Comparison of ENCODE assay signal across 9 mouse cellular contexts in the genomic region with DNA sequence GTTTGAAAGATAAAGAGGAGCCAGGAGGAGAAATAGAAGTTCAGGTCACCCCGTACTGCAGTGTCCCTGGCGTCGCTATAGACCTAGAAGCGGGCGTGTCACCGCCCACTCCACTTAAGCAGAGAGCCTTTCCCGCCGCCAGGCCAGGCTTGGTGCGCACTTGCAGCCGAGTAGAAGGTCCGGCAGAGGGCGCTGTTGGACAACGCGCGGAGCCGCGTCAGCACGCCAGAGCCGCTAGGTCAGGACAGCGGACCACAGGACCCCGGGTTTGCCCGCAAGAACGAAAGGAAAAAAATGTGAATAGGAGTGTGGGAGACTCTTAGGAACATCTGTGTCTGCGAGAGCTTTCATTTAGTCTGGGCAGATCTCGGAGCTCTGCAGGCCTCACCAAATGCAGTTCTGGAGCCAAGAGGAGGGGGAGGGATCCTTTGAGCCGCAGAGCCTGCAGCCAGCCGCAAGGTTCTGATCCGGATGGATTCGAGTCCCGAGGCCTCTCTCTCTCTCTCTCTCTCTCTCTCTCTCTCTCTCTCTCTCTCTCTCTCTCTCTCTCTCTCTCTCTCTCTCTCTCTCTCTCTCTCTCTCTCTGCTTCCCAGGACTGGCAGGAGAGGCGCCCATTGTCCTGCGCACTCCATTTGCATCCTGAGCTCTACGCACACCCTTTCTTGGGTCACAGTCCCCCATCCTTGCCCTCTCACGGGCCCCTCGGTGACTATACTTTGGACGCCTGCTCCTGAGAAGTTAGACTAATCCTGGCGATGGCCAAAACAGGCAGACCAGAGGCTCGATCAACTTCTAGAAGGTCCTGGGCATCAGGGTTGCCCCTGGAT. TPM values are rescaled to one million over a fixed set of nuclear protein-coding genes. Genes with fewer than 3 reads are reported as not detected.
DNase-seq lines count a peak whose midpoint lies in the region; ATAC-seq and TF ChIP-seq lines count a peak whose summit lies in the region.
"Had no signal": no experiment of that assay in that cellular context is flagged by ENCODE, and none has a peak within 500 bp of the region (broad histone marks: within the 10 kb centered on the region; RNA-seq: fewer than 3 reads in every experiment).

No protein-coding gene starts in this region.

- TF ChIP-seq CTCF in testis, adult 2 months (IDR thresholded peaks at IDR 0.05; ENCODE audit: control insufficient read depth, insufficient read depth, insufficient replicate concordance, low read depth, low read length) = peak; percentile 99

- peak overlapping the region; percentile 26 to 27; a peak in 3 of 4 replicates for H3K4me3 ChIP-seq in heart, embryonic 14.5 days (ENCODE audit: control insufficient read depth in 1 of 2, insufficient read depth in 1 of 2, low read depth in 1 of 2, low read length in 2 of 2)
- peak overlapping the region; percentile 19; the same call in 1 of the 2 replicates for H3K4me3 ChIP-seq in liver, embryonic 16.5 days (ENCODE audit: low read depth, low read length)
- H3K4me3 ChIP-seq in neural tube, embryonic 13.5 days = peak overlapping the region; percentile 32
- peak overlapping the region; percentile 63 for H3K4me3 ChIP-seq in testis, adult 2 months (ENCODE audit: control insufficient read depth, low read depth, low read length)
- H3K4me3 ChIP-seq: erythroblast, embryonic 14.5 days had no signal

- whole genome bisulfite sequencing in heart, embryonic 14.5 days = 3% methylated on average over 38 of the region's 38 CpGs
- 3% methylated on average over 38 of the region's 38 CpGs for WGBS in liver, embryonic 16.5 days (ENCODE audit: insufficient replicate concordance)
- under 1% methylated on average over 38 of the region's 38 CpGs for WGBS in neural tube, embryonic 13.5 days

- no peaks in the 10 kb centered on the region for H3K36me3 ChIP-seq in heart, embryonic 14.5 days (ENCODE audit: control insufficient read depth, insufficient read depth, low read length)
- no peaks in the 10 kb centered on the region for H3K36me3 ChIP-seq in liver, embryonic 16.5 days (ENCODE audit: control insufficient read depth, insufficient read depth)
- no peaks in the 10 kb centered on the region for H3K36me3 ChIP-seq in neural tube, embryonic 13.5 days
- H3K36me3 ChIP-seq in testis, adult 2 months (ENCODE audit: control insufficient read depth, insufficient read depth, low read length) = no peaks in the 10 kb centered on the region

- DNase-seq in CD4-positive helper T cell, adult 2 months (ENCODE audit: low read depth, low spot score) = peak; percentile 83
- peak; percentile 94 for DNase-seq in brain, adult 2 months (ENCODE audit: low read depth, low spot score)
- DNase-seq in kidney, postnatal 10 days = peak; percentile 93

- peak; percentile 93 for ATAC-seq in erythroblast, adult 5-6 weeks (replicated peaks; ENCODE audit: low FRiP score, poor library complexity, severe bottlenecking)
- 0 out of 2 replicates have a peak, but pooled peaks have one; percentile 9 for ATAC-seq in heart, embryonic 14.5 days (ENCODE audit: insufficient number of reproducible peaks, insufficient read depth, low FRiP score, low read depth)
- peak; percentile 50 for ATAC-seq in liver, embryonic 16.5 days (ENCODE audit: low read depth)
- ATAC-seq in neural tube, embryonic 13.5 days (ENCODE audit: low read depth) = peak; percentile 64

- H3K9ac ChIP-seq in heart, embryonic 14.5 days (ENCODE audit: low read length) = no peak overlapping the region
- H3K9ac ChIP-seq in liver, embryonic 16.5 days (ENCODE audit: low read depth, low read length) = no peak overlapping the region
- peak overlapping the region; percentile 67 for H3K9ac ChIP-seq in neural tube, embryonic 13.5 days

- no peak overlapping the region for H3K27ac ChIP-seq in heart, embryonic 14.5 days (replicated peaks in 1 of 2; ENCODE audit: control insufficient read depth in 1 of 2, insufficient read depth in 1 of 2, low read depth in 2 of 2, low read length in 2 of 2)
- H3K27ac ChIP-seq in liver, embryonic 16.5 days (ENCODE audit: low read length) = no peak overlapping the region
- peak overlapping the region; percentile 99 for H3K27ac ChIP-seq in neural tube, embryonic 13.5 days (replicated peaks)
- no peak overlapping the region for H3K27ac ChIP-seq in testis, adult 2 months (ENCODE audit: control insufficient read depth, insufficient read depth, low read depth, low read length)

- no peaks in the 10 kb centered on the region for H3K9me3 ChIP-seq in heart, embryonic 14.5 days (ENCODE audit: control insufficient read depth, low read length)
- no peaks in the 10 kb centered on the region for H3K9me3 ChIP-seq in liver, embryonic 16.5 days (replicated peaks; ENCODE audit: control insufficient read depth, low read length)
- no peaks in the 10 kb centered on the region for H3K9me3 ChIP-seq in neural tube, embryonic 13.5 days

- H3K4me2 ChIP-seq in heart, embryonic 14.5 days (ENCODE audit: low read length) = peak overlapping the region; percentile 52
- peak overlapping the region; percentile 55 for H3K4me2 ChIP-seq in liver, embryonic 16.5 days (ENCODE audit: low read depth, low read length)
- H3K4me2 ChIP-seq in neural tube, embryonic 13.5 days = peak overlapping the region; percentile 89

- H3K27me3 ChIP-seq in heart, embryonic 14.5 days (ENCODE audit: control insufficient read depth, insufficient read depth, low read length) = peaks cover 84% of the 10 kb centered on the region
- peaks cover 75% of the 10 kb centered on the region for H3K27me3 ChIP-seq in liver, embryonic 16.5 days (ENCODE audit: control insufficient read depth, insufficient read depth, low read depth, low read length)
- peaks cover 49% of the 10 kb centered on the region for H3K27me3 ChIP-seq in neural tube, embryonic 13.5 days
- H3K27me3 ChIP-seq in testis, adult 2 months (ENCODE audit: control insufficient read depth, insufficient read depth, low read length) = peaks cover 9% of the 10 kb centered on the region

- no peak for TF ChIP-seq POLR2A in testis, adult 2 months (IDR thresholded peaks at IDR 0.05; ENCODE audit: control insufficient read depth, low read depth, low read length)

- H3K4me1 ChIP-seq in heart, embryonic 14.5 days (ENCODE audit: control insufficient read depth in 2 of 2, insufficient read depth in 2 of 2, low read length in 2 of 2) = peaks cover 0 to 3% of the 10 kb centered on the region in 2 experiments; a peak in 1 of 4 replicates
- peaks cover 2% of the 10 kb centered on the region for H3K4me1 ChIP-seq in liver, embryonic 16.5 days (ENCODE audit: control insufficient read depth, low read depth, low read length)
- peaks cover 39% of the 10 kb centered on the region for H3K4me1 ChIP-seq in neural tube, embryonic 13.5 days (replicated peaks)
- H3K4me1 ChIP-seq in testis, adult 2 months (ENCODE audit: control insufficient read depth, insufficient read depth, low read length) = peaks cover 27% of the 10 kb centered on the region

RNA-seq across cellular contexts. Expression of a gene that starts 30.0 kb away (rescaled TPM):
- total RNA-seq in erythroblast, adult 5-6 weeks (2015; ENCODE audit: low replicate concordance) = 5.2 and 18.4 TPM in 2 replicates
- 26.6 and 27.6 TPM in 2 replicates for total RNA-seq in erythroblast, adult 5-6 weeks (2017; ENCODE audit: low replicate concordance)
- polyA plus RNA-seq in heart, embryonic 14.5 days (2014; fragmentation: Nextera tagmentation; extraction: Ambion mirVana) = 26.3 and 31.0 TPM in 2 replicates
- 14.9 and 16.2 TPM in 2 replicates for polyA plus RNA-seq in liver, embryonic 16.5 days (2015; fragmentation: Nextera tagmentation; extraction: Ambion mirVana)
- 28.2 and 28.6 TPM in 2 replicates for polyA plus RNA-seq in neural tube, embryonic 13.5 days (2015; fragmentation: Nextera tagmentation; extraction: Ambion mirVana)
- polyA plus RNA-seq in testis, adult 2 months (2012; rRNA removed) = 74.5 and 78.3 TPM in 2 replicates

Comparison
In these comparisons a context has a peak if more than half of its experiments do, and no peak if none do; other contexts are left out.
1. ATAC-seq: peak in every context shown above with its lines; median percentile 93 in erythroblast, adult 5-6 weeks; 64 in neural tube, embryonic 13.5 days; 50 in liver, embryonic 16.5 days; 9 in heart, embryonic 14.5 days.